Mouse (Mus musculus): Measurements from ENCODE around the gene Zc3hc1.
A peak's percentile ranks its signal among the peaks of the same experiment; 100 is the strongest.
"Not testable (repeated sequence)": the region's sequence is repeated elsewhere in the genome, so short reads cannot be mapped to it uniquely, and the experiment has no call there.

The Zc3hc1 gene

DNA sequence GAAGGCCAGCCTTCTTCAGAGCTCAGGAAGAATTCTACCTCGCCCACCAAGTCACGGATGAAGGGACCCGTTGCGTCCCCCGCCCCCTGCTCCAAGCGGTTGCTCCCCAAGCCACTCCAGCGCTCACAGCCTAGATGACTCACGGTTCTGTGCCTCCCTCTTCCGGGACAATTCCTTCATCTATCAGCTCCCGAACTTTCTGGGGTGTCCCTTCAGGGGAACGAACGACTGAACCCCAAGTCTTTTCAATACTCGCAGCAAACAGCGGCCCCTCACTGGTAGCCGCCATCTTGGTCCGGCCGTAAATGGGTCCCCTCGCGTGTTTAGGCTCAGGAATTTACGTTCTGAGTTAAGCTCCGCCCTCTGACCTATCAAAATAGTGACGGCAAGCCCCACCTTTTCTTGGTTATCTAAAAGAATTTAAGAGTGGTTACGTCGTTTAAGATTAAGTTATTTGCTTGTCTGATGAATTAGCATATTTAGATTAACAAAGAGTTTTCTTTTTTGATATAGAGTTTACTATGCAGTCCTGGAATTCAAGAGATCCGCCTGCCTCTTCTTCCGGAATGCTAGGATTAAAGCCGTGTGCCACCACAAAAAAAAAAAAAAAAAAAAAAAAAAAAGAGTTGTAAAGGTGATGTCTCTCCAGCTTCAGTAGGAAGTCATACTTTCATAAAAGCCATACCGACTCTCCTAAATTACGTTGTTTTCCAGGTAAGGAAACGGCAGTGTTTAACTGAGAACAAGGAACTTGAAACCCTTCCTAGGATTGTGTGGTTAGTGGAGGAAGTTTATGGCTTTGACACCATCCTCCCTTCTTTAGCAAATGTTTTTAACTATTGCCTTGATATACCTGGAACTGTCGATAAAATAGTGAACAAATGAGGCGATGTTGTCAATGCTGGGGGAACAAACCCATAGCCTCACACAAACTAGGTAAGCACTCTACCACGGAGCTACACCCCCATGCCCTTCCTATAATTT, at the start of gene Zc3hc1:
TSS of gene Zc3hc1 (minus strand) at position 315 of the 984 bp plus-strand sequence.
- DNase-seq (ENCODE audit: low spot score), result peak; percentile 89

DNA sequence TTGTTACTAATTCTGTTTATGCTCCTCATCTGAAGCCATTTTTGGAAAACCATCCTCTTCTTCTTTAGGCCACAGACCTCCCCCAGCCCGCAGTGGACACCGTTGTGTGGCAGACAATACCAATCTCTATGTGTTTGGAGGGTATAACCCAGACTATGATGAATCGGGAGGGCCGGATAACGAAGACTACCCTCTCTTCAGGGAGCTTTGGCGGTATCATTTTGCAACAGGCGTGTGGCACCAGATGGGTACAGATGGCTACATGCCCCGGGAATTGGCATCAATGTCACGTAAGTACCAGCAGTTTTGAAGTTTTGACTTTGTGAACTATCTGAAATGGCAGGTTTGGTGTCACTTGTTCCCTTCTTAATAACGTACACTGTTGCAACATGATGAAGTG, 48.7 kb upstream of the Zc3hc1 start:
- DNase-seq (ENCODE audit: low spot score), result no peak

DNA sequence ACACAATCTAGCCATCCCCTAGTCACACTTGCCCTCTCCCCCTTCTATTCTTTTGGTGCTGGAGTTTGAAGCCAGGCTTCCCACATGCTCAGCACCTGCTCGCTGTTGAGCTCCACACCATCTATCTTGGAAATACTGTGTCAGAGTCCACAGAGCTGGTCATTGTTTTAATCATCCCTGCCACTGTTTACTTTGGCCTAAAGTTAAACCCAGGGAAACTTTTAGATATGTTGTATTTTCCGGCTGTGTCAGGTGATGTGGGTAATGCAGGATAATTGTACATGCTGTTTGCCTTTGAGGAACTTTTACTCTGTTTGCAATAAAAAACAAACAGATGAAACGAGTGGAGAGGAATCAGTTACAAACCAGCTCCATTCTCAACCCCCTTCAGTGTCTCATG, 46.2 kb upstream of the Zc3hc1 start:
- no peak for DNase-seq (ENCODE audit: low spot score)

DNA sequence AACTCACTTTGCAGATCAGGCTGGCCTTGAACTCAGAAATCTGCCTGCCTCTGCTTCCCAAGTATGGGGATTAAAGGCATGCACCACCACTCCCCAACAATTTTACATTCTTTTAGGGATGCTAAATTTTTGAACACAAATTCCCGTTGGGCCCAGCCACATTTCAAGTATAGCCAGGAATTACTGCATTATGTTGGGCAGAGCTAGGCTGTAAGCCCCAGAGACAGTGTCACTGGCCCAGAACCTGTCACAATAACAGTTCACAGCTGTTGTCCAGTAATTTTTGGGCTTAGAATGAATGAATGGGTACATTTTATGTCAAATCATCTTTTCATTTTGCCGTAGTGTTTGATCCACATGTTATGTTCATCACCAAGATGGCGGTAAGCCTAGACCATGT, 45.6 kb upstream of the Zc3hc1 start:
- no peak for DNase-seq (ENCODE audit: low spot score)

DNA sequence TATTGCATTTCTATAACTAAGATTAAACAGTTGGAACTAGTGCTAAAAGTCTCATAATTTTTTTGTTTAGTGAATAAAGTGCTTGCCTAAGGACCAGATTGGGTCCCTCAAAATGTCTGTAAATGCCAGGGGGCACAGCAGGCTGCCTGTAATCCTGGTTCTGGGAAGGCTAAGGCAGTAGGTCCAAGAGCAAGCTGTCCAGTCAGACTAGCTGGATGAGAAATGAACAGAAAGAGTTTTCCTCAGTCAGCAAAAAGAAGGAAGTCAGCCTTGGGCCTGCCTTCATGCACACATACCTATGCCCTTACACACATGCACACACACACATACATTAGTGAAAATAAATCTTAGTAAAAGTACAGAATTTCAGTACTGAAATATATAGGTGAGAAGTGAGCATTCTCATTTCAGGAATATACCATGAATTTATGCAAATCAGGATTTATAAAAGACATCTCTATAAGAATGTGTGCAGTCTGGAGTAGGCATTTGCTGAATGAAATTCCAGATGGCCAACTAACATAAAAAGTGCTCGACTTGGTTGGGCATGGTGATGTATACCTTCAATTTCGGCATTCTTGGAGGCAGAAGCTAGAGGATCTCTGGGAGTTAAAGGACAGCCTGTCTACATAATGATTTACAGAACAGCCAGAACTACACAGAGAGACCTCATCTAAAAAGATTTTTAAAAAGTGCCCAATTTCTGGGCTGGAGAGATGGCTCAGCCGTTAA, 41.8 kb upstream of the Zc3hc1 start:
- DNase-seq (ENCODE audit: low spot score), result no peak

DNA sequence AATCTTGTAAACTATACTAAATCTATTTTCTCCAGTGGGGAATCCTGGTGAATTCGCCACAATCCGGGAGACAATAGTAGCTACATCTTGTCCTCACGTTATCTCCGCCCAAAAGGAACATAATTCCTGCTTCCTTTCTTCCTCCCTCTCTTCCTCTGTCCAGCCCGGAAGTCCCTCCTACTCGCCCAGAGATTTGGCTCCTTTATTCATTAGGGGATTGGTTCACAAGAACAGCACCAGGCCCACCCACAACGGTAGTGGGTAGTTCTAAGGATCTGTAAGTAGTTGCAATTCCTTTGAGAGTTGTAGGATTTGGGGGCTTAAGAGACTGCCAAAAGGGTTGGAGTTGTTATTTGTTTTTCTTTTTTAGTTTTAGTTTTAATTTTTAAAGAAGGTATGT, 26.0 kb upstream of the Zc3hc1 start:
- no peak for DNase-seq (ENCODE audit: low spot score)

DNA sequence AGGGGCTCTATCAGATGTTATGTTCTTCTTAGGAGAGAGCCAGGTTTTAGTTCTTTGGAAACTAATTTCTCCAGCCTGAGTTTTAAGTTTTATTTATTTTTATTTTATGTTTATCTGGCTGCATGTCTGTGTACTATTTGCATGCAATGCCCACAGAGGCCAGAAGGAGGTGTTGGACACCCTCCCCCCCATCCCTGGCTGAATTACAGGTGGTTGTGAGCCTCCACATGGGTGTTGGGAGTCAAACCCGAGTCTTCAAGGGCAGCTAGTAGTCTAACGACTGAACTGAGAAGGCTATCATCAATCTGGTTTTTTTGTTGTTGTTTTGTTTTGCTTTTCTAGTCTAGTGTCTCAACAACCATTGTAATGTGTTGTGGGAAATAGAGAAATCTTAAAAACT, 25.3 kb upstream of the Zc3hc1 start:
- DNase-seq (ENCODE audit: low spot score), result no peak

DNA sequence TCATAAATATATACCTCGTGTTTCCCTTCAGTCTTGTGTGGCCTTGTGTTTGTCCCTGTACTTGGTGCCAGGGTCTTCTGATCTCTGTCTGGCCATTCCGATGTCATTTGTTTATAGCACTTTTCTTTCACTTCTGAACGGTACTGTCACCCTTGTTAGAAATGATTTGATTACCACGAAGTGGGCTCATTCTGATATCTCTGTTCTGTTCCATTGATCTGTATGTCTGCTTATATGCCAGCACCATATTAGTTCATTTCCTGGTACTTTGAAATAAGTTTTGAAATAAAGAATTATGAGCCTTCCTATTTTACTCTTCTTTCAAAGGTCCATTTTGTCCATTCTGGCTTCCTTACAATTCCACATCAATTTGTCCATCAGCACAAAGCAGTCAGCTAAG, 20.5 kb upstream of the Zc3hc1 start:
- DNase-seq (ENCODE audit: low spot score), result no peak

DNA sequence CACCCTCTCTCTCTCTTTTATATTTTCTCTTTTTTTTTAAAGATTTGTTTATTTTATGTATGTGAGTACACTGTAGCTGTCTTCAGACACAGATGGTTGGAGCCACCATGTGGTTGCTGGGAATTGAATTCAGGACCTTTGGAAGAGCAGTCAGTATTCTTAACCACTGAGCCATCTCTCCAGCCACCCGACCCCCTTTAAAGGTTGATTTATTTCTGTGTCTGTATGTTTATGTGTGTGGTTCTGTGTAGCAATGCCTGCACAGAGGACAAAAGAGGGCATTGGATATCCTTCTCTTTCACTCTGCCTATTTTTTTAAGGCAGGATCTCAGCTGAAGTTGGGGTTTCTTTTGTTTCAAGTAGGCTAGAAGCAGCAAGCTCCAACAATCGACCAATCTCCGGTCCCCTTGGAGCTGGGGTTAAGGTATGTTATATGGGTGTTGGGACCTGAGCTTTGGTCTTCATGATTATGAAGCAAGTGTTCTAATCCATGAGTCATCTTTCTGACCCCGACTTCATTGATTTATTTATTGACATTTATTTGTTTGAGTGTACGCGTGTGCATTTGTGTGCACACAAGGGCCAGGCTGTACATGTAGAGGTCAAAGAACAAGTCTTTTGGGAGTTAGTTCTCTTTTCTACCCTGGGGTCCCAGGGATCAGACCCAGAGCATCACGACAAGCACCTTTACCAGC, 18.7 kb upstream of the Zc3hc1 start:
- DNase-seq (ENCODE audit: low spot score), result no peak

DNA sequence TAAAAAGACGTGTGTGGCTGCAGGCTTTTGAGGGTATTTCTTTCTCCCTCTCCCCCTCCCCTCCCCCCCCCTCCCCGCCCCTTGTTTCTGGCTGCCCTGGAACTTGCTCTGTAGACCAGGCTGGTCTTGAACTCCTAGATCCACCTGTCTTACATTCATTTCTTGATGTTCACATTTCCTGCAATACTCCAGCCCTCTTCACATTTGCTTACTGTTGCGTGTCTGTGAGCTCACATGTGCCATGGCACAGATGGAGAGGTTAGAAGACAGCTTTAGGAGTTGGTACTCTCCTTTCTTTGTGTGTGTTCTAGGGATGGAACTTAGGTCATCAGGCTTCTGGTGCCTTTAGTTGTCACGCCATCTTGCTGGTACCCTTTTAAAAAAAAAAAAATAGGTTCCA, 17.4 kb upstream of the Zc3hc1 start:
- DNase-seq (ENCODE audit: low spot score), result no peak

DNA sequence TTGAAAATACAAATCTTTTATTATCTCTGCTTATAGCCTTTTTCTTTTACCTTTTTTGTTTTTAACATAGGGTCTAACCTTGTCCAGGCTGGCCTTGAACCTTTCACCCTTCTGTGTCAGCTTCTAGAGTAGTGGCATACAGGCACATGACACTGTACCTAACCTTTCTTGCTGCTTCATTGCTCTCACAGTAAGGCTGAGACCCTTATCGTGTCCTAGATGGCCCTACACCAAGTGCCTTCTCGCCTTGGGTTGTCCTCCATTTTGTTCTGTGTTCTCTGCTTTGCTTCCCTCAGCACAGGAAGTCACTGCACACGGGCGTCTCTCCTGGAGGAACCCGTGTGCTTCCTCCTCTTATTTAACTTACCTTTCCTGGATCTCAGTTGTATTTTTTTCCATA, 13.8 kb upstream of the Zc3hc1 start:
- DNase-seq (ENCODE audit: low spot score), result no peak

DNA sequence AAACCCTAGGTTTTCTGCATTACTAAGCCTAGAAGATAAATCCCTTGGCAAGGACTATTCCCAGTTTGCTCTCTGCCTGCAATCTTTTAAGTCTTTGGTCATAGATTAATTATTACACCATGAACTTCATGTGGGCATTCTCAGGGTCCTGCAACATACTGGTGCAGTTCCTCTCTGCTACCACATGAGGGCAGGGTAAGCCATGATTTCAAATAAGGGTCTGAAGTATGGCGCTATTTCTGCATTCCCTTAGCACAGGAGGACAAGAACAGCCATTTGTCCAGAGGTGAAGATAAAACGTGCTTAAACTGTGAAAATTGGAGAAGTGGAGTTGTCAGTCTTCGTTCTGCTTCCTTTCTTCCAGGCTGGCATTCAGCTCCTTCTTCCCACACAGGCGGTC, 12.6 kb upstream of the Zc3hc1 start:
- peak; percentile 78 for DNase-seq (ENCODE audit: low spot score)

DNA sequence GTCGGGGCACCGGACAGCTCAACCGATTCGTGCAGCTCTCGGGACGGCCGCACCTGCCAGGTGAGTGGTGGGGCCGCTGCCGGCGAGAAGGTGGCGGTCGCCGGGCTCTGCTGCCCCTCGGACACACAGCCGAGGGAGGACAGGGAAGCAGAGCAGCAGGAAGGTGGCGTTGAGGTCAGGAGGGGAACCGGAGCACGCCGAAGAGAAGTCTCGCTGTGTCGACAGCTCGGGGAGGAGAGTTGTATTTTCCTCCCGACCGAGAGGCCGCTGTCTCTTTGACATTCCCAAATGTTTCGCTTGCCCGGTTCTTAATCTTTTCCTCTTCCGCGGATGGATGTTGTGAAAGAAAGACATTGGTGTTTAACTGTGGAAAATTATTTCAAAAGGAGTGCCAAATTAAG, 11.3 kb upstream of the Zc3hc1 start:
- DNase-seq (ENCODE audit: low spot score), result peak; percentile 51

DNA sequence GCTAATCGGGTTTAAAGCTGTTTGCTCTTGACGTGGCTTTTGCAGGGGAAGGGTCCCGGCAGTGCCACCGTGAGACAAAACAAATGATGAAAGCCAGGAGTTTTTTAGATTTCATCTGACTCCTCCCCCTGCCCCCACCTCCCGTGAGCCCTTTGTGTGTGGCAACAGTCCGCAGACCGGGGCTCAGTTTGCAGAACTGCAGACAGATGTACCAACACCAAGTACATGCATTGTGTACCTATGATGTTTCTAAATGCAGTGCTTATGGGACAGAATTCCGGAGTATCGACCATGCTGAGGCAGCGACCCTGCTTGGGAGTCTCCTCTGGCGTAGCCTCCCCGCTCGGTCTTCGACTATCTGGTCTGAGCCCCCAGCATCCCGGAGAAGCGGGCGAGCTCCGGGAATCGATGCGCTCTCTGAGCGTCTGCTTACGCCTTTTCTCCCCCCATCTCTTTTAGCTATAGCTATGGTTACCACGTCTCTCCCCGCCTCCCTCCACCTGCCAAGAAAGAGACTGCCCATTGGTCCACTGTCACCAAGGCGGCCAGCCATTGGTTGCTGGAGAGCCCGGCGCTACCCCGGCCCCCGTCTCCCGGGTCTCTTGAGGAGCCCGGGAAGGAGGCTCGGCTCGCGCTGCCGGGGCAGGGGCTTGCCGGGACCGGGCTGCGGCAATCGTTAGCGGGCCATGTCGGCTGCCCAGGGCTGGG, 10.6 kb upstream of the Zc3hc1 start, which contains the start of gene Klhdc10:
TSS of gene Klhdc10 (plus strand) at position 561 of the 708 bp plus-strand sequence.
- DNase-seq (ENCODE audit: low spot score), result peak; percentile 98

DNA sequence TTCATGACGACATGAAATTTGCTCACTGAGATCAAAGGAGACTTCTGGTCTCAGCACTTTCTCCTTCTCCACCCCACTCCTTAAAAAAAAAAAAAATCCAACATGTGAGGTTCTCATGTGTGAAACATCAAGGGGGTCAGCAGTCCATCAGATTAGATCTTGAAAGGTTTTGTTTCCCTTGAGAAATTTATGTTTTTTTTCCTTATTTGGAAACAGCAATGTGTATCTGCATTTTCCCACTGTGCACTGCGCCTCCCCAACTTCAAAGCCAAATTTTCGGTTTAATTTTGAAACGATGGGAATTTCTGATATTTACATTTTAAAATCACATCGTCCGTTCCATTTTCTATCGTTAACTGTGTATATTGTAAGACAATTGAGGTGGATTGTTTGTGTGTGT, 9.9 kb upstream of the Zc3hc1 start:
- DNase-seq (ENCODE audit: low spot score), result no peak

DNA sequence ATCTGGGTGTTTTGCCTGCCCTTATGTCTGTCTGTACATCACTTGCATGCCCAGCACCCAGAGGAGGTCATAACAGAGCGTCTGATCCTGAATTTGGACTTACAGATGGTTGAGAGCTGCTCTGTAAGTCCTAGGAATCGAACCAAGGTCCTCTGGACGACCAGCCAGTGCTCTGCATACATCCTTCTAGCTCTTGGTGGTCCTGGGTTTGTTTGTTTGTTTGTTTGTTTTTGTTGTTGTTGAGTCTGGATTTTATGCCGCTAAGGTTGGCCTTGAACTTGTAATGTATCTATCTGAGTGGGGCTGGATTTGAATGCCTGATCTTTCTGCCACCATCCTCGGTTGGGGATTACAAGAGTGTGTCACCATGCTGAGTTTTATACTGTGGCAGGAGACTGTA, 9.3 kb upstream of the Zc3hc1 start:
- DNase-seq (ENCODE audit: low spot score), result no peak

DNA sequence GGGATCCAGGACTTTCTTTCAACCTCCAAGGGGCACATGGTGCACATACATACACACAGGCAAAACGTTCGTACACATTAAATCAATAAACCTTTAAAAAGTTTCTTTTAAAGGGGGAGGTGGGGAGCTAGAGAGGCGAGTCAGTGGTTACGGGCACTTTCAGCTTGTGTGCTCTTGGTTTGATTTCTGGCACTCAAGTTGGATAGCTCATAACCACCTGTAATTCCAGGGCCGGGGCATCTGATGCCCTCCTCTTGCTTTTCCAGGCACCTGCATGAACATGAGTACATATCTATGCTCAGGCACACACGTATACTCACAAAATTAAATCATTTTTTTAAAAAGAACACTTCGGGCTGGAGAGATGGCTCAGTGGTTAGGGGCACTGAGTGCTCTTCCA, 1.2 kb upstream of the Zc3hc1 start:
- DNase-seq (ENCODE audit: low spot score), result no peak

DNA sequence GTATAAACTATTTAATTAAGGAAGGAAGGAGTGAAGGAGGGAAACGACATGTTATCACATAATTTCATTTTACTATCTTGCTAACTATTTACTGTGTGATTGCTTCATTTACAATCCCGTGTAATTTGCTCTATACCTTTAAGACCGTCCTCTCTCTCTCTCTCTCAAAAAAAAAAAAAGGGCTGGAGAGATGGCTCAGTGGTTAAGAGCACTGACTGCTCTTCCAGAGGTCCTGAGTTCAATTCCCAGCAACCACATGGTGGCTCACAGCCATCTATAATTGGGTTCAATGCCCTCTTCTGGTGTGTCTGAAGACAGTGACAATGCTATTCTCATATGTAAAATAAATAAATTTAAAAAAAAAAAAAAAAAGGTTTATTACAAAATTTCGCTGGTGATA, 557 bp downstream of the Zc3hc1 start:
- not testable (repeated sequence) for DNase-seq (ENCODE audit: low spot score)

DNA sequence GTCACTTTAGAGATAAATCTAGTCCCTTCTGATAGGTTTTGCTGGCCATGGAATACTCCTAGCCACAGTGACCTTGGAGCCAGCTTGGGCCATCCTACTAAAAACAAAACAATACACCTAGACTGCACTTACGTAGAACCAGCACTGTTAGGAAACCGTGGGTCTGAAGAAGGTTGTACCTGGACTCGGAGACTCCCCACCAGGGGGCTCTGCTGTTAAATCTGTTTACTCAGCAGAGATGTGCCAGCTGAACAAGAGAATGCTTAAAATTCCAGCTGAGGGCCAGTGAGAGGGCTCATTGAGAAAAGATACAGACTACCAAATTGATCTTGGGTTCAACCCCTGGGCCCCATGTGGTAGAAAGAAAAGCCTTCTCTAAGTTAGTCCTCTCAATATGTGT, 9.7 kb downstream of the Zc3hc1 start:
- no peak for DNase-seq (ENCODE audit: low spot score)

DNA sequence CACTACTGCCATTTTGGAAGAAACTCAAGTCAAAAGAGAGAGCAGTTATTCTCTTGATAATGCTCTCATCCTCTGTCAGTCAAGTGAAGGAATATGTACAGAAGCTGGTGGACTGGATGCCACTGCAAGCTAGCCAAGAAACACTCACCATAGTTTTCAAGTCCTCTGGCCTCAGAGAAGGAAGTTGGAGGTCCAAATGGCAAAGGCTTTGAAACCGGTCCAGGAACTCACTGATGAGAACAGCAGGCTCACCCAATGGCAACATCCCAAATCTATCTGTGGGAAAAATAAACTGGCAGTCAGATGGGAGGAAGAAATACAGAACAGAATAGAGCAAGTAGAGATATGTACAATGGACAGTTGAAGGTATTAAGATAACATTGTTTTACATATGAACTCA, 15.0 kb downstream of the Zc3hc1 start:
- DNase-seq (ENCODE audit: low spot score), result no peak

DNA sequence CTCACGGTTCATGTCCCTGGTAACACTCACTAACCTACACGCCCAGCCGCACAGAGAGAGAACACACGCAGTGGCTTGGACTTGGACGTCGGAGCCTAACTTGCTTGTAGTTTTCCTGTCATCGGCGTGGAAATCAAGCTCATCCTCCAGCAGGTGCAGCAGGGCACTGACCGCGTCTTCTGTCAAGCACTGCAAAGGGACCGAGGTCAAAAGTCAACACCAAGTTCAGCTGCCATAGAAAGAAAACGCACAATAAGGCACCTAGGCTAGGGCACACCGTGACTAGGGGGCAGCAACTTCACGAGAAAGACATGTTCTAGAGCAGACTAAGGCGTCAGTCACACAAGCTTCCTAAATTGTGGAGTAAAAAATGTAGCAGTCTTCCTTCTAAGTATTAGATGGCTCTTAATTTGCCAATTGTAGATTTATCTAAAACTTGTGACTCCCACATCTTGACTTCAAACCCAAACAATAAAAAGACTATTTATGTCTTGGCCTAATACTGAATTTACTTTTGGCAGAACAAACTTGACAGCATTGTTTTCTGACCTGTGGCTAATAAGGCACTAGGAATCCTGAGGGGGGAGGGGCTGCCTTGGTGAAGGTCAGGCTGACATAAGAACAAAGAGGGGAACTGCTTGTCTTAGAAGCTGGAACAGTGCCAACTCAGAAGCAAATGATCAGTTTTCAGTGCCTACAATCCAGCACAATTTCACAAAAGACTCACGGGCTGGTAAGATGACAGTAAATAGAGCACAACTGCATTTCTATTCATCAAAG, 15.9 kb downstream of the Zc3hc1 start:
- no peak for DNase-seq (ENCODE audit: low spot score)
